Mouse (Mus musculus) frontal cortex, adult (tissue): ENCODE data around the gene Taf1b.
"Not testable (repeated sequence)": the region's sequence is repeated elsewhere in the genome, so short reads cannot be mapped to it uniquely, and the experiment has no call there.

Source experiments
- ATAC-seq: cut with Nextera tagmentation; 2 replicates; pipeline ENCODE4 v1.9.2; 2017; ENCODE audit warnings: mild to moderate bottlenecking, moderate library complexity, mixed read lengths; ENCODE audit not compliant: low TSS enrichment

The Taf1b gene

GRCm38 (mm10) chr12:24498150-24498840, at the start of gene Taf1b:
Gene Taf1b (plus strand): TSS chr12:24498359.
- ATAC-seq: peak; percentile 97

- no peak for ATAC-seq
These were observed 37.8 kb upstream of the Taf1b start for GRCm38 (mm10) chr12:24460406-24460805.

- peak; percentile 76; the same call in 1 of the 2 replicates for ATAC-seq
These were observed 36.0 kb upstream of the Taf1b start for GRCm38 (mm10) chr12:24462121-24462520.

GRCm38 (mm10) chr12:24463490-24463889, 34.7 kb upstream of the Taf1b start:
- peak; percentile 27; the same call in 1 of the 2 replicates for ATAC-seq

- ATAC-seq: no peak
These were observed 29.2 kb upstream of the Taf1b start for GRCm38 (mm10) chr12:24468966-24469365.

GRCm38 (mm10) chr12:24470943-24471342, 27.2 kb upstream of the Taf1b start:
- peak; percentile 38; the same call in 1 of the 2 replicates for ATAC-seq

GRCm38 (mm10) chr12:24473221-24473620, 24.9 kb upstream of the Taf1b start:
- no peak for ATAC-seq

GRCm38 (mm10) chr12:24484930-24485329, 13.2 kb upstream of the Taf1b start:
- no peak for ATAC-seq

- no peak for ATAC-seq
These were observed 11.3 kb upstream of the Taf1b start for GRCm38 (mm10) chr12:24486882-24487281.

GRCm38 (mm10) chr12:24492507-24492906, 5.7 kb upstream of the Taf1b start:
- not testable (repeated sequence) for ATAC-seq

- no peak for ATAC-seq
These were observed 5.1 kb upstream of the Taf1b start for GRCm38 (mm10) chr12:24493011-24493410.

GRCm38 (mm10) chr12:24493412-24493811, 4.7 kb upstream of the Taf1b start:
- no peak for ATAC-seq

GRCm38 (mm10) chr12:24494791-24495190, 3.4 kb upstream of the Taf1b start:
- ATAC-seq: not testable (repeated sequence)

GRCm38 (mm10) chr12:24498841-24499485, 804 bp downstream of the Taf1b start:
- ATAC-seq: peak; percentile 60; the same call in 1 of the 2 replicates

GRCm38 (mm10) chr12:24517118-24517517, 19.0 kb downstream of the Taf1b start:
- ATAC-seq: no peak

GRCm38 (mm10) chr12:24521076-24521475, 22.9 kb downstream of the Taf1b start:
- ATAC-seq: peak; percentile 76

GRCm38 (mm10) chr12:24525065-24525464, 26.9 kb downstream of the Taf1b start:
- not testable (repeated sequence) for ATAC-seq

- no peak for ATAC-seq
These were observed 38.2 kb downstream of the Taf1b start for GRCm38 (mm10) chr12:24536390-24536789.

- ATAC-seq: peak; percentile 46; the same call in 1 of the 2 replicates
These were observed 39.0 kb downstream of the Taf1b start for GRCm38 (mm10) chr12:24537201-24537600.

GRCm38 (mm10) chr12:24537965-24538364, 39.8 kb downstream of the Taf1b start:
- peak; percentile 62 for ATAC-seq

GRCm38 (mm10) chr12:24541426-24542154, 43.4 kb downstream of the Taf1b start:
- peak; percentile 38; the same call in 1 of the 2 replicates for ATAC-seq

- no peak for ATAC-seq
These were observed 49.5 kb downstream of the Taf1b start for GRCm38 (mm10) chr12:24547686-24548085.
